Mouse (Mus musculus) thymus, adult 2 months (tissue): ENCODE measurements around the gene Slc24a3. TPM values are rescaled to one million over a fixed set of nuclear protein-coding genes. Genes with fewer than 3 reads are reported as not detected.

ENCODE experiments used
- DNase-seq: peaks from one replicate; pipeline ENCODE4 v3.0.0; 2021
- H3K27ac ChIP-seq: fragments of 200-500 bp; 2 replicates; pipeline ENCODE4 v1.5.1; 2012; ENCODE audit warnings: low read length, control low read depth; ENCODE audit not compliant: control insufficient read depth, insufficient read depth
- H3K27me3 ChIP-seq: fragments of 200-500 bp; 2 replicates; pipeline ENCODE4 v1.6.1; 2012; ENCODE audit warnings: mild to moderate bottlenecking, low read length, moderate library complexity, mixed read lengths; ENCODE audit not compliant: control insufficient read depth, insufficient read depth
- H3K36me3 ChIP-seq: fragments of 200-500 bp; 2 replicates; pipeline ENCODE4 v1.6.1; 2012; ENCODE audit warnings: mild to moderate bottlenecking, low read length, moderate library complexity; ENCODE audit not compliant: control insufficient read depth, insufficient read depth
- H3K4me1 ChIP-seq: fragments of 200-500 bp; replicated peaks from 2 replicates; pipeline ENCODE4 v1.6.1; 2012; ENCODE audit warnings: low read length; ENCODE audit not compliant: control insufficient read depth, insufficient read depth
- H3K4me3 ChIP-seq: fragments of 200-500 bp; 2 replicates; pipeline ENCODE4 v1.5.1; 2012; ENCODE audit warnings: mild to moderate bottlenecking, low read length, control low read depth, moderate library complexity; ENCODE audit not compliant: control insufficient read depth, insufficient read depth
- CTCF ChIP-seq: fragments of 200-500 bp; IDR thresholded peaks from 2 replicates; pipeline ENCODE4 v1.5.1; 2012; ENCODE audit warnings: mild to moderate bottlenecking, control low read depth, low read length, moderate library complexity, borderline replicate concordance; ENCODE audit not compliant: control insufficient read depth, poor library complexity, insufficient read depth; ENCODE audit errors: extremely low read depth
- POLR2A ChIP-seq: fragments of 200-500 bp; IDR thresholded peaks from 2 replicates; pipeline ENCODE4 v1.6.1; 2012; ENCODE audit warnings: mild to moderate bottlenecking, low read length, control low read depth, moderate library complexity; ENCODE audit not compliant: control insufficient read depth, poor library complexity, insufficient read depth; ENCODE audit errors: extremely low read depth
- WGBS: fragments of 180-500 bp; shearing (Covaris S2); methylation state at CpG from one replicate; pipeline ENCODE4 v1.1.7; 2018; 5-methylcytosine and 5-hydroxymethylcytosine counted together
- polyA plus RNA-seq: library from polyadenylated mRNA; depleted of rRNA; stranded (reverse); fragments of >200 nt; gene quantifications from 2 replicates; pipeline ENCODE4 v1.2.3, GENCODE M21; 2012

Slc24a3 gene
- polyA plus RNA-seq, 1 experiment = 2.7 TPM

DNA sequence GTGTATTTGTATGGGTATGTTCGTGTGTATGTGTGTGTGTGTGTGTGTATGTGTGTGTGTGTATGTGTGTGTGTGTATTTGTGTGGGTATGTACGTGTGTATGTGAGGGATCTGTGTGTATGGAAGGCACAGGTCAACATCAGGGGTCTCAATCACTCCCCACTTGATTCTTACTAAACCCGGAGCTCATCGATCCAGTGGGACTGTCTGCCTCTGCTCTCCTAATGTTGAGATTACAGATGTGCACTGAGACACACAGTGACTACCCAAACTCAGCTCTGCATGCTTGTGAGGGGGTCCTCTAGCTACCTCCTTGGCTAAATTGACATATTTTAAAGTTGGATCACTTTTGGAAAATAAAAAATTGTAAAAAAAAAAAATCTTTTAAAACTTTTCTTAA lies 355.8 kb downstream of the Slc24a3 start:
- 95% methylated on average over 4 of the region's 4 CpGs for WGBS
- DNase-seq = no peak
- no peak for TF ChIP-seq POLR2A
- no peak for TF ChIP-seq CTCF

DNA sequence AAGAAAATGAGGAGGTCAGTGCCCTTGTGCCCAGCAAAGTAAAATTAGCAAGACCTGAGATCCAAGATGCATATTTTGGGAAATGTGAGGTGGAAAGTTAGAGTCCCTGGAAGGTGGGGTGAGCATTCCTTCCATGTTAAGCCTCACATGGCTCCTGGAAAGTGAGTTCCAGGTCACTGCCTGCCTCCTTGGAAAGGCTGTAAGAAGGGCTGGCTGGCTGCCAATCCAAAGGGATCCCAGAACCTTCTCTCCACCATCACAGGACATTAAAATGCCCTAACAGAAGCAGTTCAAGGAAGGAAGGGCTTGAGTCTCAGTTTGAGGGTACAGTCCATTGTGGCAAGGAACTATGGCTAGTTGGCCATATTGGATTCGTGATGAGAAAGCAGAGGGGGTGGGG lies 359.6 kb downstream of the Slc24a3 start:
- Histone ChIP-seq H3K27ac (no peak overlapping the region), H3K4me1 (no peaks in the 10 kb centered on the region), H3K36me3 (no peaks in the 10 kb centered on the region), H3K4me3 (no peak overlapping the region), H3K27me3 (no peaks in the 10 kb centered on the region)
- no peak for DNase-seq
- WGBS = 96% methylated on average over 1 of the region's 1 CpGs
- TF ChIP-seq POLR2A (no peak), CTCF (no peak)

More for the DNA sequence above, 355.8 kb downstream of the Slc24a3 start:
- Histone ChIP-seq H3K27ac (no peak overlapping the region), H3K27me3 (no peaks in the 10 kb centered on the region), H3K4me1 (no peaks in the 10 kb centered on the region), H3K4me3 (no peak overlapping the region), H3K36me3 (no peaks in the 10 kb centered on the region)

DNA sequence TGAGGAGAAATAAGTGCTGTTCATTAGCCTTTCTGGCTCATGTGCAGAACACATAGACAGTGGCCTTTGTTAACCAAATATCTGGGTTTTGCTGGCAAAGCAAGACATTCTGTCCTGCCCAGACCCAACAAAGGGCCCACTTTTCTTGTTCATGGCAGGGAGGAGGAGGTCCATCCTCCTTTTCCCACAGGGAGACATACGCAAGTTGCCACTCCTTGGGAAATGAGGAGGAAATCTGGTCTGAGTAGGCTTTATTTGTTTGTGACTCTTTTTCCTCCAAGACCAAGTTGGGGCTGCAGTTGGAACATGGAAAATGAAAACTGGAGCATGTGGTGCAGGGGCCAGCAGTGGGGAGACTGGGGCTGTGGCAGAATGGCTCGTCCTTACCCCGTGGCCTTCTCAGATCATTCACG lies 363.4 kb downstream of the Slc24a3 start:
- H3K4me3 ChIP-seq = no peak overlapping the region
- no peak for TF ChIP-seq CTCF
- TF ChIP-seq POLR2A = no peak
- no peak for DNase-seq
- H3K4me1 ChIP-seq = no peaks in the 10 kb centered on the region
- no peaks in the 10 kb centered on the region for H3K27me3 ChIP-seq
- H3K36me3 ChIP-seq = no peaks in the 10 kb centered on the region
- H3K27ac ChIP-seq = no peak overlapping the region
- WGBS = 96% methylated on average over 4 of the region's 4 CpGs

DNA sequence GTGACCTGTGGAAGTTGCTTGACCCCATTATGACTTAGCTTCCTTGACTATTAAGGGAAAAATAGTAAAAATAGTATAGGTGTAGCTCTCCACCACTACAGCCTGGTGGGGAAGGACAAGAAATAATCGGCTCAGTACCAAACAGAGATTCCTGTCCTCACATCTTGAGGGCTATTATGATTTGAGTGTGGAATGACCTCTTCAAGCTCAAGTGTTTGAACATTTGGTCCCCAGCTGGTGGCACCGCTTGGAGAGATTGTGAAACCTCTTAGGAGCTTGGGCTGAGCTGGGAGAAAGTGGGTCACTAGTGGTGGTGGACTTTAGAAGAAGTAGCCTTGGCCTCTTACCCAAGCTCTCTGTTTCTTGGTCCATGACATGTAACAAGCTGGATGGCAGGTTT lies 365.5 kb downstream of the Slc24a3 start:
- Histone ChIP-seq H3K4me1 (no peaks in the 10 kb centered on the region), H3K4me3 (no peak overlapping the region), H3K27ac (no peak overlapping the region), H3K36me3 (no peaks in the 10 kb centered on the region), H3K27me3 (no peaks in the 10 kb centered on the region)
- 94% methylated on average over 2 of the region's 2 CpGs for WGBS
- TF ChIP-seq POLR2A (no peak), CTCF (no peak)
- DNase-seq = no peak

DNA sequence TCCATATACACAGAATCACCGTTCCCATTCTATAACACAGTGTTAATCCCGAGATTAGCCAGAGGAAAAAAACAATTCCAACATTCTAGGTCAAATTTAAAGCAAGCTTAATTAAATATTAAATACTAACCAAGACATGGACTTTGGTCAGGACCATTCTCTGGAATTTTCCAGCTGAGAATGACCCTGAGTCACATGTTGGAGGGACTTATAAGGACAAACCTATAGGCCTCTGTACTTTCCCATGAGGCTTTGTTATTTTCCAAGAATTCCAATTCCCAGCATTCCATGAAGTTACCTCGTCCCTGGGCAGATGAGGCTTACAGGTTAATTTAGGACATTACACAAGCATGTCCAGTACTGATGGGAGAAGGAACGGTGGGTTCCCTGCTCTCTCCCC lies 367.8 kb downstream of the Slc24a3 start:
- WGBS = 92% methylated on average over 4 of the region's 4 CpGs
- no peaks in the 10 kb centered on the region for H3K36me3 ChIP-seq
- DNase-seq = no peak

DNA sequence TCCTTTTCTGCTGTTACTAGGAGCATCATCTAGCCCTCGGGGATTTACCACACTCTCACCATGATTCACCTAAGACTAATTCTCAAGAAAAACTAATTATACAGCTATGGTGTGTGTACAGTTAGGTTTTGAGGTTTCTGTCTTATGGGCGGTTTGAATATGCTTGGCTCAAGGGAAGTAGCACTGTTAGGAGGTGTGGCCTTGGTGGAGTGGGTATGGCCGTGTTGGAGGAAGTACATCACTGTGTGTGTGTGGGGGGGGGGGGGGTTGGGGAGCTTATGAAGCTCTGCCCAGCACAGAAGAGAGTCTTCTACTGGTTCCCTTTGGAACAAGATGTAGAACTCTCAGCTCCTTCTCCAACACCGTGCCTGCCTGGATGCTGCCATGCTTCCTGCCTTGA lies 368.2 kb downstream of the Slc24a3 start:
- H3K36me3 ChIP-seq = no peaks in the 10 kb centered on the region
- H3K4me3 ChIP-seq = no peak overlapping the region
- no peak for TF ChIP-seq POLR2A
- no peak for TF ChIP-seq CTCF
- WGBS = 45% methylated on average over 4 of the region's 4 CpGs
- no peaks in the 10 kb centered on the region for H3K27me3 ChIP-seq
- H3K4me1 ChIP-seq = no peaks in the 10 kb centered on the region
- no peak for DNase-seq
- H3K27ac ChIP-seq = no peak overlapping the region

More for the DNA sequence above, 367.8 kb downstream of the Slc24a3 start:
- Histone ChIP-seq H3K27me3 (no peaks in the 10 kb centered on the region), H3K27ac (no peak overlapping the region), H3K4me3 (no peak overlapping the region), H3K4me1 (no peaks in the 10 kb centered on the region)
- TF ChIP-seq CTCF = no peak
- TF ChIP-seq POLR2A = no peak

DNA sequence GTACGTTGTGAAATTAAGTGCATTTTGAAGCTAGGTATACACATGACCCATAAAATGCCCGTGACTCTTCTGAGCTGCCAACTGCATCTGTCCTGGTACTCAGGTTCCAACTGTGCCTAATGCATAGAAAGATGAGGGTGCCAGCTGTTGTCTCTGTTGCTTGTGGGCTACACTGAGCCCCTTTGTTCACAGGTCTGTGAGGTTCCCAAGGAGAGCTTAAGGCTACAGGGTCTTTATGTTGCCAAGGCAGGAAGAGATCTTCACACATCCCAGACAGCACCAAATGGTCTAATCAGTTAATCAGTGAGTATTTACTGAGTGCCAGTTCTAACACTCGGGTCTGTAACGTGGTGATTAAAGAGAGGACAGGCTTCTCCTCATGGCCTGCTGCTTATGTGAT lies 369.4 kb downstream of the Slc24a3 start:
- no peaks in the 10 kb centered on the region for H3K4me1 ChIP-seq
- no peak overlapping the region for H3K27ac ChIP-seq
- no peaks in the 10 kb centered on the region for H3K36me3 ChIP-seq
- TF ChIP-seq POLR2A = no peak
- 83% methylated on average over 4 of the region's 4 CpGs for WGBS
- H3K4me3 ChIP-seq = no peak overlapping the region
- H3K27me3 ChIP-seq = no peaks in the 10 kb centered on the region
- no peak for DNase-seq
